11 mouse cellular contexts compared by ENCODE assay signal in the genomic region with DNA sequence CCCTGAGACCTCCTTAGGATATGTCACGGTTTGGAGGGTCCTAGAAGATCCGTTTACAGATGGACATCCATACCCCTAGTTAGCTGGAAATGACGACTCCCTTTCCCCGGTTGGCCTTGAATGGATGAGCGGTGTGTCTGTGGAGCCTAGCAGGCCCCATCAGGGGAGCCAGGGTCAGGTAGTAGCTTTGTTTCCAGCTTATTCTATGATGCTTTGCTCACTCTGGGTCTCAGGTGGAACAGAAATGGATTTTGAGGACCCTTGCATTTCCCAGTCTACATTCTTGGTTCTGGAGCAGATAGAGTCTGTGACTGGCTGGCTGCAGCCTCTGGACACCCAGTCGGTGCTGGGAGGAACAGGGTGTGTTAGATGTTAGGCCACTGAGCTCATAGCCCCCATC. TPM values are rescaled to one million over a fixed set of nuclear protein-coding genes. Genes with fewer than 3 reads are reported as not detected.
DNase-seq lines count a peak whose midpoint lies in the region; ATAC-seq lines count a peak whose summit lies in the region.
"Had no signal": no experiment of that assay in that cellular context is flagged by ENCODE, and none has a peak within 500 bp of the region (broad histone marks: within the 10 kb centered on the region; RNA-seq: fewer than 3 reads in every experiment).

No protein-coding gene starts in this region.

- peak overlapping the region; percentile 94 for H3K27ac ChIP-seq in heart, embryonic 13.5 days (replicated peaks)
- H3K27ac ChIP-seq in brown adipose tissue, adult 24 weeks (replicated peaks; ENCODE audit: low read depth, low read length), result peak overlapping the region; percentile 87
- H3K27ac ChIP-seq in hindbrain, embryonic 11.5 days (ENCODE audit: low read depth, low read length), result no peak overlapping the region
- no peak overlapping the region for H3K27ac ChIP-seq in midbrain, embryonic 11.5 days (ENCODE audit: low read depth, low read length)

- no peaks in the 10 kb centered on the region for H3K9me3 ChIP-seq in heart, embryonic 13.5 days
- H3K9me3 ChIP-seq in hindbrain, embryonic 11.5 days (ENCODE audit: control insufficient read depth, low read length), result no peaks in the 10 kb centered on the region
- no peaks in the 10 kb centered on the region for H3K9me3 ChIP-seq in midbrain, embryonic 11.5 days (ENCODE audit: control insufficient read depth, low read length)

- DNase-seq in heart, postnatal 10 days, result no peak
- DNase-seq in hindbrain, embryonic 11.5 days (ENCODE audit: low spot score), result no peak
- DNase-seq in midbrain, embryonic 11.5 days (ENCODE audit: low spot score, missing footprints), result no peak
- DNase-seq in spleen, adult 18-20 months, result no peak
- DNase-seq in right cerebral cortex, postnatal 36 days (ENCODE audit: low spot score in 2 of 2), result no peak
- DNase-seq: cerebellum, adult 8-10 months had no signal

- peaks cover 79% of the 10 kb centered on the region for H3K4me1 ChIP-seq in heart, embryonic 13.5 days
- peaks cover 41% of the 10 kb centered on the region for H3K4me1 ChIP-seq in brown adipose tissue, adult 24 weeks (ENCODE audit: control insufficient read depth, insufficient read depth, insufficient read length, low read length)
- peaks cover 21% of the 10 kb centered on the region for H3K4me1 ChIP-seq in hindbrain, embryonic 11.5 days (replicated peaks; ENCODE audit: control insufficient read depth, insufficient read depth, low read length)
- H3K4me1 ChIP-seq in midbrain, embryonic 11.5 days (ENCODE audit: control insufficient read depth, insufficient read depth, low read length), result peaks cover 61% of the 10 kb centered on the region

- H3K36me3 ChIP-seq in heart, embryonic 13.5 days, result peaks cover 13% of the 10 kb centered on the region
- H3K36me3 ChIP-seq in hindbrain, embryonic 11.5 days (ENCODE audit: control insufficient read depth, insufficient read depth, low read length), result no peaks in the 10 kb centered on the region
- no peaks in the 10 kb centered on the region for H3K36me3 ChIP-seq in midbrain, embryonic 11.5 days (ENCODE audit: control insufficient read depth, insufficient read depth, low read length)

- H3K4me2 ChIP-seq in heart, embryonic 13.5 days, result peak overlapping the region; percentile 93
- peak overlapping the region; percentile 84 for H3K4me2 ChIP-seq in hindbrain, embryonic 11.5 days (replicated peaks; ENCODE audit: low read depth, low read length)
- H3K4me2 ChIP-seq in midbrain, embryonic 11.5 days, result peak overlapping the region; percentile 85

- peak overlapping the region; percentile 97 for H3K4me3 ChIP-seq in heart, embryonic 13.5 days
- peak overlapping the region; percentile 94 for H3K4me3 ChIP-seq in brown adipose tissue, adult 24 weeks (ENCODE audit: insufficient read depth, low read depth, low read length)
- H3K4me3 ChIP-seq in hindbrain, embryonic 11.5 days (ENCODE audit: low read depth, low read length), result peak overlapping the region; percentile 74; the same call in 1 of the 2 replicates
- peak overlapping the region; percentile 96; the same call in 1 of the 2 replicates for H3K4me3 ChIP-seq in midbrain, embryonic 11.5 days (ENCODE audit: low read depth, low read length)

- peak overlapping the region; percentile 99 for H3K9ac ChIP-seq in heart, embryonic 13.5 days
- peak overlapping the region; percentile 93 for H3K9ac ChIP-seq in hindbrain, embryonic 11.5 days (ENCODE audit: low read depth, low read length)
- H3K9ac ChIP-seq in midbrain, embryonic 11.5 days (ENCODE audit: low read length), result peak overlapping the region; percentile 40; the same call in 1 of the 2 replicates

- WGBS in heart, embryonic 13.5 days, result 70% methylated on average over 6 of the region's 6 CpGs
- 74% methylated on average over 6 of the region's 6 CpGs for WGBS in hindbrain, embryonic 11.5 days
- 73% methylated on average over 6 of the region's 6 CpGs for WGBS in midbrain, embryonic 11.5 days

- no peaks in the 10 kb centered on the region for H3K27me3 ChIP-seq in heart, embryonic 13.5 days (replicated peaks)
- H3K27me3 ChIP-seq in hindbrain, embryonic 11.5 days (ENCODE audit: control insufficient read depth, insufficient read depth, low read length), result no peaks in the 10 kb centered on the region
- no peaks in the 10 kb centered on the region for H3K27me3 ChIP-seq in midbrain, embryonic 11.5 days (ENCODE audit: control insufficient read depth, insufficient read depth, low read length)

- intact Hi-C loops in heart, postnatal 10 days (cut with DNase I), result loop anchor here (10.0 kb wide), 1 partner anchor 300 kb away; no protein-coding TSS in a partner anchor

- ATAC-seq in heart, embryonic 13.5 days (ENCODE audit: extremely low read depth, insufficient number of reproducible peaks, low FRiP score, low TSS enrichment), result no peak
- no peak for ATAC-seq in hindbrain, embryonic 11.5 days (ENCODE audit: low FRiP score)
- no peak for ATAC-seq in midbrain, embryonic 11.5 days (ENCODE audit: low FRiP score)
- no peak for ATAC-seq in activated CD4-positive, CD25-positive, alpha-beta regulatory T cell, adult 4 months

RNA-seq across cellular contexts. Expression of a gene that starts 1.4 kb away (rescaled TPM):
- 7.8 and 7.9 TPM in 2 replicates for polyA plus RNA-seq in heart, embryonic 13.5 days (2015; fragmentation: Nextera tagmentation; extraction: Ambion mirVana)
- total RNA-seq in heart, postnatal 10 days (2021), result 10 to 100 TPM; 64.5 to 65.1 TPM
- 13.6 and 15.6 TPM in 2 replicates for polyA plus RNA-seq in brown adipose tissue, adult 24 weeks (2012; ENCODE audit: insufficient read depth, insufficient read length, missing spikeins)
- polyA plus RNA-seq in hindbrain, embryonic 11.5 days (2014; fragmentation: Nextera tagmentation; extraction: Ambion mirVana), result 12.6 and 18.6 TPM in 2 replicates
- polyA plus RNA-seq in midbrain, embryonic 11.5 days (2014; fragmentation: Nextera tagmentation; extraction: Ambion mirVana), result 11.3 and 13.8 TPM in 2 replicates
- 1 to 10 TPM; 8.6 to 9.2 TPM for polyA plus RNA-seq in activated CD4-positive, CD25-positive, alpha-beta regulatory T cell, adult 4 months (2017; shearing (Covaris generic))

RNA-seq across cellular contexts. Expression of a gene that starts 5.3 kb away (rescaled TPM):
- 2.6 and 3.3 TPM in 2 replicates for polyA plus RNA-seq in heart, embryonic 13.5 days (2015; fragmentation: Nextera tagmentation; extraction: Ambion mirVana)
- total RNA-seq in heart, postnatal 10 days (2021), result 10 to 100 TPM; 12.8 to 15.0 TPM
- polyA plus RNA-seq in brown adipose tissue, adult 24 weeks (2012; ENCODE audit: insufficient read depth, insufficient read length, missing spikeins), result 1.2 and 1.6 TPM in 2 replicates
- polyA plus RNA-seq in hindbrain, embryonic 11.5 days (2014; fragmentation: Nextera tagmentation; extraction: Ambion mirVana), result 13.1 and 13.9 TPM in 2 replicates
- polyA plus RNA-seq in midbrain, embryonic 11.5 days (2014; fragmentation: Nextera tagmentation; extraction: Ambion mirVana), result 9.5 and 13.5 TPM in 2 replicates
- 1 to 10 TPM in 1 of 2 experiments, under 1 TPM in 1; 0.93 to 1.2 TPM for polyA plus RNA-seq in activated CD4-positive, CD25-positive, alpha-beta regulatory T cell, adult 4 months (2017; shearing (Covaris generic))

RNA-seq across cellular contexts. Expression of a gene that starts 20.1 kb away (rescaled TPM):
- 1.1 and 1.6 TPM in 2 replicates for polyA plus RNA-seq in heart, embryonic 13.5 days (2015; fragmentation: Nextera tagmentation; extraction: Ambion mirVana)
- total RNA-seq in heart, postnatal 10 days (2021), result 1 to 10 TPM; 1.7 to 4.5 TPM
- 13.4 and 16.1 TPM in 2 replicates for polyA plus RNA-seq in brown adipose tissue, adult 24 weeks (2012; ENCODE audit: insufficient read depth, insufficient read length, missing spikeins)
- 2.1 and 3.0 TPM in 2 replicates for polyA plus RNA-seq in hindbrain, embryonic 11.5 days (2014; fragmentation: Nextera tagmentation; extraction: Ambion mirVana)
- polyA plus RNA-seq in midbrain, embryonic 11.5 days (2014; fragmentation: Nextera tagmentation; extraction: Ambion mirVana), result 1.9 and 2.1 TPM in 2 replicates
- 1 to 10 TPM; 2.3 to 2.6 TPM for polyA plus RNA-seq in activated CD4-positive, CD25-positive, alpha-beta regulatory T cell, adult 4 months (2017; shearing (Covaris generic))

RNA-seq across cellular contexts. Expression of a gene that starts 21.0 kb away (rescaled TPM):
- polyA plus RNA-seq in heart, embryonic 13.5 days (2015; fragmentation: Nextera tagmentation; extraction: Ambion mirVana), result 23.5 and 27.7 TPM in 2 replicates
- 10 to 100 TPM; 11.8 to 12.9 TPM for total RNA-seq in heart, postnatal 10 days (2021)
- 7.7 and 8.4 TPM in 2 replicates for polyA plus RNA-seq in brown adipose tissue, adult 24 weeks (2012; ENCODE audit: insufficient read depth, insufficient read length, missing spikeins)
- 27.7 and 27.9 TPM in 2 replicates for polyA plus RNA-seq in hindbrain, embryonic 11.5 days (2014; fragmentation: Nextera tagmentation; extraction: Ambion mirVana)
- polyA plus RNA-seq in midbrain, embryonic 11.5 days (2014; fragmentation: Nextera tagmentation; extraction: Ambion mirVana), result 25.5 and 27.3 TPM in 2 replicates
- polyA plus RNA-seq in activated CD4-positive, CD25-positive, alpha-beta regulatory T cell, adult 4 months (2017; shearing (Covaris generic)), result 10 to 100 TPM in 1 of 2 experiments, 1 to 10 TPM in 1; 9.8 to 11.2 TPM

RNA-seq across cellular contexts. Expression of a gene that starts 24.2 kb away (rescaled TPM):
- polyA plus RNA-seq in heart, embryonic 13.5 days (2015; fragmentation: Nextera tagmentation; extraction: Ambion mirVana), result 0.11 TPM in 1 of 2 replicates, not detected in the other
- total RNA-seq in heart, postnatal 10 days (2021), result not detected
- polyA plus RNA-seq in brown adipose tissue, adult 24 weeks (2012; ENCODE audit: insufficient read depth, insufficient read length, missing spikeins), result not detected in 2 replicates
- polyA plus RNA-seq in hindbrain, embryonic 11.5 days (2014; fragmentation: Nextera tagmentation; extraction: Ambion mirVana), result 0.13 TPM in 1 of 2 replicates, not detected in the other
- polyA plus RNA-seq in midbrain, embryonic 11.5 days (2014; fragmentation: Nextera tagmentation; extraction: Ambion mirVana), result 0.10 TPM in 1 of 2 replicates, not detected in the other
- polyA plus RNA-seq in activated CD4-positive, CD25-positive, alpha-beta regulatory T cell, adult 4 months (2017; shearing (Covaris generic)), result 1 to 10 TPM in 1 of 2 experiments, under 1 TPM in 1; 0.85 to 1.6 TPM
- polyA plus RNA-seq: G1E; large intestine, adult 2 months had no signal

Comparison
In these comparisons a context has a peak if more than half of its experiments do, and no peak if none do; other contexts are left out.
1. H3K27ac ChIP-seq: peak in heart, embryonic 13.5 days (single experiment) and brown adipose tissue, adult 24 weeks (single experiment); none in hindbrain, embryonic 11.5 days (single experiment) and midbrain, embryonic 11.5 days (single experiment).
2. H3K9ac ChIP-seq: peak in every context shown above with its lines; median percentile 99 in heart, embryonic 13.5 days; 93 in hindbrain, embryonic 11.5 days; 40 in midbrain, embryonic 11.5 days.
3. Peak in every context shown above with its lines, with median percentiles within 50 percentile points of each other: H3K4me2 ChIP-seq and H3K4me3 ChIP-seq.